9 mouse cellular contexts compared by ENCODE assay signal in the genomic region with DNA sequence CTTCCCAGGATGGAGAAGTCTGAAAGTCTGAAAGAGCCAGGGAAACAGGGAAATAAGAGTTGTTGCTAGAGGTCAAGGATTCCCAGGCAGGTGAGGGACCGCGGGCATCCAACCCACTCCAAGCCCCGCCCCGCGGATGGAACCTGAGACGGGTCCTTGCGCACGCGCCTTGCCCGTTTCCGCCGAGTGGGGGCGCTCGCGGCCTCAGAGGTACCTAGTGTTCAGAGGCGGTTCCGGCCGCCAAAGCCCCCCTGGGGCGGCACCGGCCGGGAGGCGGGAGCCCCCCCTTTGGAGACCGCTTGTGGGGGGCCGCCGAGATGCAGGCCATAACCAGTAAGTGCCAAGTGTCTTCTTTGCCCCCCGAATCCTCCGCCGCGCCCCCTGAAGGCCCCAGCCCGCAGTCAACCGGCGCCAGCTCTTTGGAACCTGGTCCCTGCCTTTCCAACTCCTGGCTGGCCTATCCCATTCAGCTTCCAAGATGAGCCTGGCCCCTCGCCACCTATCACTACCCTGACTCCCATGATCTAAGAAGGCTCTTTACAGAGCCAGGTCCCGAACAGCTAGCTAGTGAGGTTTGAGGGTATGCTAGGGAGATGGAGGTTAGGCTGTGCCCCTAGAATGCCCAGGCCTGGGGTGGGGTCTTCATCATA. TPM values are rescaled to one million over a fixed set of nuclear protein-coding genes. Genes with fewer than 3 reads are reported as not detected.
DNase-seq lines count a peak whose midpoint lies in the region; ATAC-seq lines count a peak whose summit lies in the region.
"Had no signal": no experiment of that assay in that cellular context is flagged by ENCODE, and none has a peak within 500 bp of the region (broad histone marks: within the 10 kb centered on the region; RNA-seq: fewer than 3 reads in every experiment).

No protein-coding gene starts in this region.

- H3K9ac ChIP-seq in heart, embryonic 12.5 days, result no peak overlapping the region
- H3K9ac ChIP-seq in forebrain, embryonic 14.5 days (ENCODE audit: low read length), result no peak overlapping the region
- H3K9ac ChIP-seq in midbrain, embryonic 14.5 days (replicated peaks; ENCODE audit: low read length), result no peak overlapping the region

- WGBS in heart, embryonic 12.5 days, result 8% methylated on average over 34 of the region's 34 CpGs
- 7% methylated on average over 31 of the region's 34 CpGs for WGBS in forebrain, embryonic 14.5 days
- WGBS in midbrain, embryonic 14.5 days, result 7% methylated on average over 34 of the region's 34 CpGs

- DNase-seq in heart, adult 8-10 months (ENCODE audit: low spot score), result no peak
- peak; percentile 91 for DNase-seq in ZHBTc4 (ENCODE audit: low read depth, low spot score)
- no peak for DNase-seq in forebrain, embryonic 14.5 days (ENCODE audit: low spot score)
- DNase-seq in kidney, postnatal 10 days, result peak; percentile 50
- peak; percentile 16 for DNase-seq in midbrain, embryonic 14.5 days
- DNase-seq in left cerebral cortex, adult 11 months (ENCODE audit: low spot score), result no peak

- H3K4me3 ChIP-seq in heart, embryonic 12.5 days, result peak overlapping the region; percentile 18
- no peak overlapping the region for H3K4me3 ChIP-seq in forebrain, embryonic 14.5 days (ENCODE audit: low read depth, low read length)
- H3K4me3 ChIP-seq in midbrain, embryonic 14.5 days (replicated peaks; ENCODE audit: low read depth, low read length), result no peak overlapping the region

- H3K27me3 ChIP-seq in heart, embryonic 12.5 days (replicated peaks), result peaks cover 41% of the 10 kb centered on the region
- H3K27me3 ChIP-seq in forebrain, embryonic 14.5 days (replicated peaks; ENCODE audit: control insufficient read depth, insufficient read depth, low read length), result no peaks in the 10 kb centered on the region; the same call in 1 of the 2 replicates
- H3K27me3 ChIP-seq in midbrain, embryonic 14.5 days (ENCODE audit: control insufficient read depth, insufficient read depth, low read length), result no peaks in the 10 kb centered on the region

- H3K4me2 ChIP-seq in heart, embryonic 12.5 days, result peak overlapping the region; percentile 53
- H3K4me2 ChIP-seq in forebrain, embryonic 14.5 days (ENCODE audit: low read length), result 0 out of 2 replicates have a peak overlapping the region, but pooled peaks have one; percentile 14
- H3K4me2 ChIP-seq in midbrain, embryonic 14.5 days (ENCODE audit: low read length), result 0 out of 2 replicates have a peak overlapping the region, but pooled peaks have one; percentile 15

- H3K4me1 ChIP-seq in heart, embryonic 12.5 days (replicated peaks), result peaks cover 6% of the 10 kb centered on the region; the same call in 1 of the 2 replicates
- H3K4me1 ChIP-seq in forebrain, embryonic 14.5 days (ENCODE audit: control insufficient read depth, insufficient read depth, low read length), result no peaks in the 10 kb centered on the region
- H3K4me1 ChIP-seq in midbrain, embryonic 14.5 days (ENCODE audit: control insufficient read depth, insufficient read depth, low read length), result no peaks in the 10 kb centered on the region

- no peak overlapping the region for H3K27ac ChIP-seq in heart, embryonic 12.5 days (ENCODE audit: poor library complexity, severe bottlenecking)
- H3K27ac ChIP-seq in forebrain, embryonic 14.5 days (ENCODE audit: low read depth, low read length), result no peak overlapping the region
- H3K27ac ChIP-seq in midbrain, embryonic 14.5 days (replicated peaks; ENCODE audit: low read depth, low read length), result no peak overlapping the region

- H3K36me3 ChIP-seq in heart, embryonic 12.5 days, result peaks cover 37% of the 10 kb centered on the region
- H3K36me3 ChIP-seq in forebrain, embryonic 14.5 days (ENCODE audit: control insufficient read depth, insufficient read depth, low read length), result peaks cover 13% of the 10 kb centered on the region; the same call in 1 of the 2 replicates
- peaks cover 14% of the 10 kb centered on the region for H3K36me3 ChIP-seq in midbrain, embryonic 14.5 days (ENCODE audit: control insufficient read depth, insufficient read depth, low read length)

- ATAC-seq in heart, embryonic 12.5 days (ENCODE audit: insufficient number of reproducible peaks, low FRiP score), result no peak
- no peak for ATAC-seq in forebrain, embryonic 14.5 days
- ATAC-seq in midbrain, embryonic 14.5 days (ENCODE audit: low FRiP score, low TSS enrichment), result no peak
- no peak for ATAC-seq in activated CD4-positive, CD25-positive, alpha-beta regulatory T cell, adult 4 months

- no peaks in the 10 kb centered on the region for H3K9me3 ChIP-seq in heart, embryonic 12.5 days (replicated peaks)
- H3K9me3 ChIP-seq in forebrain, embryonic 14.5 days (replicated peaks; ENCODE audit: control insufficient read depth, low read length), result no peaks in the 10 kb centered on the region
- no peaks in the 10 kb centered on the region for H3K9me3 ChIP-seq in midbrain, embryonic 14.5 days (ENCODE audit: control insufficient read depth, low read length)

RNA-seq across cellular contexts. Expression of gene Ccdc136, which starts 6.7 kb away (rescaled TPM):
- 25.1 and 27.0 TPM in 2 replicates for polyA plus RNA-seq in heart, embryonic 12.5 days (2016; fragmentation: Nextera tagmentation; extraction: Ambion mirVana)
- total RNA-seq in heart, adult 8-10 months (2022), result 1 to 10 TPM; 1.1 to 2.9 (median 2.5) TPM
- 40.2 and 42.2 TPM in 2 replicates for polyA plus RNA-seq in forebrain, embryonic 14.5 days (2014; fragmentation: Nextera tagmentation; extraction: Ambion mirVana)
- 30.6 and 33.5 TPM in 2 replicates for polyA plus RNA-seq in midbrain, embryonic 14.5 days (2014; fragmentation: Nextera tagmentation; extraction: Ambion mirVana)
- under 1 TPM; 0.21 to 0.54 TPM for polyA plus RNA-seq in activated CD4-positive, CD25-positive, alpha-beta regulatory T cell, adult 4 months (2017; shearing (Covaris generic))
- total RNA-seq: neutrophil, adult 5-6 weeks had no signal

RNA-seq across cellular contexts. Expression of gene Opn1sw, which starts 14.6 kb away (rescaled TPM):
- polyA plus RNA-seq in heart, embryonic 12.5 days (2016; fragmentation: Nextera tagmentation; extraction: Ambion mirVana), result 0.65 and 0.69 TPM in 2 replicates
- total RNA-seq in heart, adult 8-10 months (2022), result under 1 TPM in 2 of 4 experiments, not detected in 2; 0.22 to 0.79 TPM
- 0.17 and 0.33 TPM in 2 replicates for polyA plus RNA-seq in forebrain, embryonic 14.5 days (2014; fragmentation: Nextera tagmentation; extraction: Ambion mirVana)
- polyA plus RNA-seq in midbrain, embryonic 14.5 days (2014; fragmentation: Nextera tagmentation; extraction: Ambion mirVana), result 0.31 and 0.36 TPM in 2 replicates
- polyA plus RNA-seq in activated CD4-positive, CD25-positive, alpha-beta regulatory T cell, adult 4 months (2017; shearing (Covaris generic)), result under 1 TPM; 0.23 to 0.52 TPM
- total RNA-seq: neutrophil, adult 5-6 weeks had no signal

RNA-seq across cellular contexts. Expression of gene Flnc, which starts 30.2 kb away (rescaled TPM):
- 90.7 and 98.1 TPM in 2 replicates for polyA plus RNA-seq in heart, embryonic 12.5 days (2016; fragmentation: Nextera tagmentation; extraction: Ambion mirVana)
- total RNA-seq in heart, adult 8-10 months (2022), result 100 to 1,000 TPM; 195 to 305 (median 272) TPM
- 1.1 and 2.5 TPM in 2 replicates for polyA plus RNA-seq in forebrain, embryonic 14.5 days (2014; fragmentation: Nextera tagmentation; extraction: Ambion mirVana)
- 1.6 and 4.0 TPM in 2 replicates for polyA plus RNA-seq in midbrain, embryonic 14.5 days (2014; fragmentation: Nextera tagmentation; extraction: Ambion mirVana)
- polyA plus RNA-seq in activated CD4-positive, CD25-positive, alpha-beta regulatory T cell, adult 4 months (2017; shearing (Covaris generic)), result not detected
- total RNA-seq: neutrophil, adult 5-6 weeks had no signal

RNA-seq across cellular contexts. Expression of gene Calu, which starts 54.9 kb away (rescaled TPM):
- 476 and 483 TPM in 2 replicates for polyA plus RNA-seq in heart, embryonic 12.5 days (2016; fragmentation: Nextera tagmentation; extraction: Ambion mirVana)
- total RNA-seq in heart, adult 8-10 months (2022), result 100 to 1,000 TPM; 230 to 251 (median 234) TPM
- 196 and 210 TPM in 2 replicates for polyA plus RNA-seq in forebrain, embryonic 14.5 days (2014; fragmentation: Nextera tagmentation; extraction: Ambion mirVana)
- polyA plus RNA-seq in midbrain, embryonic 14.5 days (2014; fragmentation: Nextera tagmentation; extraction: Ambion mirVana), result 109 and 181 TPM in 2 replicates
- polyA plus RNA-seq in activated CD4-positive, CD25-positive, alpha-beta regulatory T cell, adult 4 months (2017; shearing (Covaris generic)), result 10 to 100 TPM; 55.9 to 61.0 TPM

Comparison
In these comparisons a context has a peak if more than half of its experiments do, and no peak if none do; other contexts are left out.
1. DNase-seq: peak in ZHBTc4 (single experiment), kidney, postnatal 10 days (single experiment) and midbrain, embryonic 14.5 days (single experiment); none in heart, adult 8-10 months (single experiment), forebrain, embryonic 14.5 days (single experiment) and left cerebral cortex, adult 11 months (single experiment).
2. RNA of gene Ccdc136, which starts 6.7 kb away (polyA plus RNA-seq): 40.2 to 42.2 TPM in forebrain, embryonic 14.5 days, 30.6 to 33.5 TPM in midbrain, embryonic 14.5 days and 25.1 to 27.0 TPM in heart, embryonic 12.5 days; 0.21 to 0.54 TPM in activated CD4-positive, CD25-positive, alpha-beta regulatory T cell, adult 4 months; every median in the first group is over 10 times any median in the second.
3. RNA of gene Flnc, which starts 30.2 kb away (polyA plus RNA-seq): 90.7 to 98.1 TPM in heart, embryonic 12.5 days; 1.6 to 4.0 TPM in midbrain, embryonic 14.5 days, 1.1 to 2.5 TPM in forebrain, embryonic 14.5 days and not detected in activated CD4-positive, CD25-positive, alpha-beta regulatory T cell, adult 4 months; every median in the first group is over 10 times any median in the second.
4. Peak in every context shown above with its lines, with median percentiles within 50 percentile points of each other: H3K4me2 ChIP-seq.